Mouse (Mus musculus) retina, postnatal 1 day (tissue): ENCODE data around the gene Scd3.
"Not testable (repeated sequence)": the region's sequence is repeated elsewhere in the genome, so short reads cannot be mapped to it uniquely, and the experiment has no call there.

Experiments used
- DNase-seq: peaks from one replicate; pipeline ENCODE4 v3.0.0-alpha.2; 2012

Gene Scd3

DNA sequence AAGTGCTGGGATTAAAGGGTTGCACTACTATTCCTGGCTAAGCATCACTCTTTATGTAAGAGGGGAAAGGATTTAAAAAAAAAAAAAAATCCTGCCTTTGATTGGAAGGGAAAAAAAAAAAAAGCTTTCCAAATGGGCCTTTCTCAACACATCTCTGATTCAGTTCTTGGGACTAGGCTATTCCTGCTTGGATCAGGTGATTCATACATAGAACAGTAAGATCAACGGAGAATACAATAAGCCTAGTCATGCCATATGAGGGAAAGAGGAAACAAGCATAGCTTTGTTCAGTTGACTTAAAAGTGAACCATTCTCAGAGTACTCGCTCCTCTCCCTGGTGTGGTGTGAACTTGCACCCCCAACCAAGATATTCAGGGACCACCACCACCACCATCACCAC, 35.8 kb downstream of the Scd3 start:
- no peak for DNase-seq

DNA sequence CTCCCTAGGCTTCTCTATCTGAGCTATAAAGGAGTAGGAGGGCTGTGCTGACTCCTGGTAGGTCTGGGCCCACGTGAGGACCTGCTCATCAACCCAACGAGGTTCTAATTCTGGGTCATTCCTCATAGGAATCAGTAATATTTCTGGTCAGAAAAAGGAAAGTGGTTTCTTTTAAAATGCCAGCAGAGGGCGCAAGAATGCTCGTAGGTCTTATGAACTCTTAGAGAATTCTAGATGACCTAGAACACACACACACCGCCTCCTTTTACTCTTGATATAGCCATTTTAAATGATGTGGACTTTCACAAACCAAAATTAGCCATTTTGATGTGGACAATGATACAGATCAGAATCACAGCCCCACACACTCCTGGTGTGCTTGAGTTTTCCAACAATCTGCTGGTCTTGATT, 42.7 kb downstream of the Scd3 start:
- peak; percentile 85 for DNase-seq

DNA sequence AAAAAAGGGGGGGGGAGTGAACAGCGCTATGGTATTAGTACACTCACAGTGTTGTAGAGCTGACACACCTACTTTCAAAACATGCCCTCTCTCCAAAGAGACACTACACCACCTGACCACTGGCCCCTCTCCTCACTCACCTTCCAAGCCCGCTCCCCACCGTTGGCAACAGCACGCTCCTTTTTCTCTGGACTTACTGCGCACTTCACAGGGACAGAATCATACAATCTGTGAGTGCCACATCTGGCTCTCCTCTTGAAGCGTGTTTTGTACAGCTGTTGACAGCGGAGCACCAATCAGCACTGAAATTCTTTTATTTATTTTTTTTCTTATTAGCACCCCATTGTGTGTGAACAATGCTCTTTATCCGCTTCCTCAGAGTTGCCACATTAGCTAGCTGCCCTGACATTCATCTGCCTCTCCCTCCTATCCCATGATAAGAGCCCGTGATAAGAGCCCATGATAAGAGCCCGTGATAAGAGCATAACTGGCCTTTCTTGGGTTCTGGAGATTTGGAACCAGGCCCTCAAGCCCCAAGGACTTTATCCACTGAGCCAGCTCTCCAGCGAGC, 43.4 kb downstream of the Scd3 start:
- peak; percentile 12 for DNase-seq

DNA sequence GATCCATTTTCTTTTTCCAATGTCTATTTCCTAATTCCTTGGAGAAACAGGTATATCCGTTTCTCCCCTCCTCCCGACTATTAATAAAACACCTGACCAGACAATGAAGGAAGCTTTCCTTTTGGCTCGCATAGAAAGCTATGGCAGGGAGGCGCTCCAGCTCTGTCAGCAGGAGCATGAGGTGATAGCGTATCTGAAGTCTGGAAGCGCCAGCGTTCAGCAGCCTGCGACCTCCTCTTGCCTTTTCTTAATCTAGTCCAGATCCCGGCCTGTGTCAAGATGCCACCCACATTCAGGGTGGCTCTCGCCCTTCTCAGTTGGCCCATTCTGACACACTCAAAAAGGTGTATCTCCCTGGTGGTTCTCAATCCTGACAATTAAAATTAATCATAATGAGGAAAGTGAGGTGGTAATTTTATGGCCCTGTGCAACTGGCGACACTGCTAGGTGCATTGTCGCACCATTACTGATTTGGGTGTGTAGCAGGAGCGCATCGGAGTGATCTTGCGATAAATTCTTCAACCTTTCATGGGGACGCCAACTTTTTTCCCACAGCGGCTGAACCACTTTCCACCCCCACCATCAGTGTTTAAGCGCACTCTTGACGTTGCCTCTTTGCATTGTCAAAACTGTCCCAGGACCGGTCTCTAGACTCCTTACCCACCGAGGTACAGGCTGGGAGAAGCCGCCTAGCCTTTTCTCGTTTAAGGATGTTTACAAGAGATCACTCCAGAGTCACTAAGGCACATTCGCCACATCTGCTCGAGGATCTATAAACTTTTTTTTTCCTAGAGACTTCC, 44.4 kb downstream of the Scd3 start:
- peak; percentile 45 for DNase-seq

GRCm38 (mm10) chr19:44248081-44248853, 45.2 kb downstream of the Scd3 start:
- peak; percentile 99 for DNase-seq

- DNase-seq: no peak
These were observed 45.8 kb downstream of the Scd3 start for GRCm38 (mm10) chr19:44248854-44249351.

DNA sequence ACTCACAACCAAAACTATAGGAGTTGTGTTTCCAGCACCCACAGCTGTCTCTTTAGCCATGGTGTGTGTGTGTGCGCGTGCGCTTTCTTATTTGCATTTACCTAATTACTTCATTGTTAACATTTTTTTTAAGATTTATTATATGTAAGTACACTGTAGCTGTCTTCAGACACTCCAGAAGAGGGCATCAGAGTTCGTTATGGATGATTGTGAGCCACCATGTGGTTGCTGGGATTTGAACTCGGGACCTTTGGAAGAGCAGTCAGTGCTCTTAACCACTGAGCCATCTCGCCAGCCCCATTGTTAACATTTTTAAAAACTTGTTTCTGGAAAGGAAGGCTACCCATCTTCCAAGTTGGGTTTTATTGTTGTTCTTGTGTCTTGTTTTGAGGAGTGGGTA, 48.1 kb downstream of the Scd3 start:
- not testable (repeated sequence) for DNase-seq

DNA sequence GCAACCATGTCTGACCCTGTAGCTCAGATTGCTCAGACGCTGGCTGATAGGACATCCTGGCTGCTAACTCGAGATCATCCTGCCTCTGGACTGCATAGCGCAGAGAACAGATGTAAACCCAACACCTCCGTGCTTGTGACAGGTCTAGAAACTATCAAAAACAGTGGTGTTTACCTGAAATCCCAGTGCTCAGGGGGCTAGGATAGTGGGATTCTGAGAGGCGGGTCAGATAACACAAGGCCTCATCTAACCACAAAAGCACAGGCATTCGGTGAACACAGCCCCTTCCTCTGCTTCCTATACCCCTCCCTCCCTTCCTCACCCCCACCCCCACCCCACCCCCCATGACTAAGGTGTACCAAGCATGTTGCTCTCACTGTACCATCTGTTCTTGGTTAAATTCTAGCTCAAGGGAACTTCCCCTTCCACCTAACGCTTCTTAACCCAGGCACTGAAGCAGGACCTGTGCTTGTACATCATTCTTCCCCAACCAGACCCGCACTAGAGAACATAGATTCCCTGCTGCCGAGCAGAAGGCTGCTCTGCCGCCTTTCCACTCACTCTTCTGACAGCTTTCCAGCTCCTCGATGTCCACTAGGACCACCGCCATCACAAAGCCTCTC, 49.0 kb downstream of the Scd3 start:
- no peak for DNase-seq

GRCm38 (mm10) chr19:44254106-44254505, 51.0 kb downstream of the Scd3 start:
- DNase-seq: not testable (repeated sequence)

DNA sequence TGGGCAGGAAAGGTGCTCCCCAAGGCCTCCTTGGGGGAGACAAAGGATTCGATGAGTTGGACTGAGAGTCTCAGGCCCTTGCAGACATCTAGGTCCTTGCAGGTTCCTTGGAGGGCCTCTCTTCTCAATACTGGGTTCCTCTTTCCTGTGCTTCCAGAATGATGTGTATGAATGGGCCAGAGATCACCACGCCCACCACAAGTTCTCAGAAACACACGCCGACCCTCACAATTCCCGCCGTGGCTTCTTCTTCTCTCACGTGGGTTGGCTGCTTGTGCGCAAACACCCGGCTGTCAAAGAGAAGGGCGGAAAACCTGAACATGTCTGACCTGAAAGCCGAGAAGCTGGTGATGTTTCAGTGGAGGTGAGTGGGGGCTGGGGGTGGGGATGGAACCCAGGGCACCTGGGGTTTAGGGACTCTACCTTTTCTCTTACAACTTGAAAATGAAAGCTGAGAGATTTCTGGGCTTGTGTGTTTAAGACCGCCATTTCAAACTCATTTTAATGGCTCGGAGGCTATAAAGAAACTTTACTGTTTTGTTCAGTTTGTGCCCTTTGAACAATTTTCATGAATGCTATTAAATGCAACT, 54.4 kb downstream of the Scd3 start:
- DNase-seq: no peak

DNA sequence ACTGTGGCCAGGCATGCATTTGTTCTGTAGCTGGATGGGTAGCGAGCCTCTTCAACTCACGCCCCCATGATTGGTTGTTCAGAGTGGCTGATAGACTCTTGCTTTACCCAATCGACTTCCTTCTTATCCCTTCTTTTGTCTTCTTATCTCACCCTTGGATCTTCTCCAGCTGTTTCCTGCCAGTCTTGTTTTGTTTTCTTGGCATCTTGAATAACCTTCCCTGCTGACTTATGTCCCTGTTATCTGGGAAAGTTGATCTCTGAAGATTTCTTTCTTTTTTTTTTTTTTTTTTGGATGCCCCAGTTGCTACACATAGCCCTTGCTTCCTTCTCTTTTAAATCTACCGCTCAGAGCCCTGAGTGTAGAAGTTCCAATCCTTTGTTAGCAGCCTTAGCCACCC, 56.4 kb downstream of the Scd3 start:
- no peak for DNase-seq

DNA sequence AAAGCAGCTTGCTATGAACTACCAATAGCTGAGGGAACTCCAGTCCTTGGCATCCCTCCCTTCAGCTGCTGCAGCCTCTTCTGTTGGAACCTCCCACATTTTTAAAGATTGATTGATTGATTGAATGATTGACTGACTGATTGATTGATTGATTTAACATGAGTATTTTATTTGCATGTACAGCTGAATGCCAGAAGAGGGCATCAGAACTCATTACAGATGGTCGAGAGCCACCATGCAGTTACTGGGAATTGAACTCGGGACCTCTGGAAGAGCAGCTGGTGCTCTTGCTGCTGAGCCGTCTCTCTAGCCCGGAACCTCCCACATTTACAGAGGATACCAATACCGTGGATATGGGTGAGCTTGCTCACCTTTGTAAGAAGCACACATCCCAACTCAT, 57.4 kb downstream of the Scd3 start:
- DNase-seq: no peak

- no peak for DNase-seq
These were observed 58.7 kb downstream of the Scd3 start for GRCm38 (mm10) chr19:44261774-44262173.

DNA sequence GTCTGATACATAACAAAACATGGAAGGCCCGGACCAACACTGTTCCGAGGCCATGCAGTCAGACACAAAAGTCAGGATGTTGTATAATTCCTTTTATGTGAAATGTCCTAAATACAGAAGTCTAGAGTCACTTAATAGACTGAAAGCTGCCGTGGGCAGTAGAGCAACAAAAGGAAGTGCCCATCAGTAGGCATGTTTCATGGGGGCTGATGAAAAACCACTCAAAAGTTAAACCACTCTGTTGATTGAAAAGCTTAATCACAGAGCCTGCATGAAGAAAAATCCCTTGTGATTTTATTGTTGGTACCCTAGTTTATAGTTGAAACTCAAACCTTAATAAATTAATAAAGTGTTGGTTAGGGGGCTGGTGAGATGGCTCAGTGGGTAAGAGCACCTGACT, 60.5 kb downstream of the Scd3 start:
- DNase-seq: no peak

DNA sequence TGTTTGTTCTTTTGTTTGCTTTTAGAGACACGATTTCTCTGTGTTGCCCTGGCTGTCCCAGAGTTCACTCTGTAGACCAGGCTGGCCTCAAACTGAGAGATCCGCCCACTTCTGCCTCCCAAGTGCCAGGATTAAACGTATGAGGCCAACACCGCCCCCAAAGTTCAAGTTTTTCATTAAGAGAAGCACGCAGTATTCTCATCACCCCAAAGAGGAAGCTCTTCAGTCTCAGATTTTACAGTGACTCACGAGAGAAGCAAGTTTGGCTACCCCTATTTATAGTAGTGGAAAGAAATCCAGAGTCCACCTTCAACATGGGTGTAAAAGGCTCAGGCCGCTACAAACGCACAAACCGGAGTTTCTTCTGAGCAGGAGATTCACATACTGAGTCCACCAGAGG, 61.2 kb downstream of the Scd3 start:
- no peak for DNase-seq

DNA sequence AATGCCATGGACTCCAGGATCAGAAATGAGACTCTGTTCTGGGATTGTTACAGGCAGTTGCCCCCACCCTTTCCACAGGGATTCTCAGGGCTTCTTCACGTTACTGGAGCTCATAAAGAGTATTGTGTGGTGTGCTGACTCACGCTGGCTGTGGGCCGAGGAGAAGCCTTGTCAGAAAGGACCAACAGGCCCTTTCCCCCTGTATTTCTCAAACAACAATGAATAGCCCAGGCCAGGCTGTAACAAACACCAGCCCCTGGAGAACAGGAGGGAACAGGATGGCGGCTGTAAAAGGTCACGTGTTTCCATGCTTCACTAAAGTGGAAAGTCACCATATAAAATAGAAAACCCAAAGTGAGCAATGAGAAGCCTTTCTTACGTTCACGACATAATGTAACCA, 62.2 kb downstream of the Scd3 start:
- DNase-seq: no peak

- peak; percentile 21 for DNase-seq
These were observed 62.9 kb downstream of the Scd3 start for GRCm38 (mm10) chr19:44265911-44266337.

- no peak for DNase-seq
These were observed 63.4 kb downstream of the Scd3 start for GRCm38 (mm10) chr19:44266458-44266823.

DNA sequence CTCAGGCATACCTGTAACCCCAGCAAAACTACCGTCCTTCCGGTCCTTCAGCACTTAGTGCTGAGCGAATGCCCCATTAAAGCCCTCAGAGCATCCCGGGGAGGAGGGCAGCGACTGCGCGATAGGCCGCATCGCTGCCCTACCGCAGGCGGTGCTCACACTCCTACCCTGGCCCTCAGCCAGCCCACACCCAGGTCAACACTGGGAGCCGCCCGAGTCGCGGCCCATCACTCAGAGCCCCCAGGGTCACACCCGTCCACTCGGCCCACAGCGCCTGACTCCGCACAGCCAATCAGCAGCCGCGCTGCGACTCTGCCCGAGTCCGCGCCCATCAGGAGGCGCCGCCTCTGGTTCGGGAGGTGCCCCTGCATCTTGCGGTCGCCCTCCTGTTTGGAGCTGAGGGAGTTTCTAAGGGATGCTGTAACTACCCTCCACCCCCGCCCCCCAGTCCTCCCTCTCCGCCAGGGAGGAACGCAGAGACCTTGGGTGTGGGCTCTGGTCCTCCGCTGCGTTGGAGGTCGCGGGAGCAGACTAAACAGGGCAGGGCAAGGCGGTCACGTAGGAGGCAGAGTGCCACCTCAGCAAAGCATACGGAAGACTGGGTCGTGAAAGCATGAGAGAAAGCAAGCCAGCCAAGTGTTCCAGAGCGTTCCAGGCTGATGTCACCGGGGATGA, 63.9 kb downstream of the Scd3 start:
- peak; percentile 96 for DNase-seq

DNA sequence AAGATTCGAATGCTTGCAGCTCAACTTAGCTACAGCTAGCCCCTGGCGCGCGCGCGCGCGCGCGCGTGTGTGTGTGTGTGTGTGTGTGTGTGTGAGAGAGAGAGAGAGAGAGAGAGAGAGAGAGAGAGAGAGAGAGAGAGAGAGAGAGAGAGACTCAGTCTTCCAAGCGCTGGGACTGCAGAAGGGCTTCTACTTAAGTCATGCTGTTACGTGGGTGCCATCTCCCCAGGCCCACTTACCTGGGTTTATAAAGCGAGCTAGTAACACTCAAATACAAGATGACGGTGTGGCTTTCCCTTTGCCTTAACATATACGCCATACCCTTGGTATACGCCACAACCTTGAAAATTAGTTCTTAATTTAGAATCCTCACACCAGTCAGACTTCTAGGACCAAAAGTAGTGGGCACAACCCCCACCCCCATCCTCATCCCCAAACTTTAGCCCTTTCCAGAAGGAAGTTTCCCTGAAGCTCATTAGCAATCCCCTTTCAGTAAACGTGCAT, 64.5 kb downstream of the Scd3 start:
- DNase-seq: no peak

GRCm38 (mm10) chr19:44273711-44274110, 70.6 kb downstream of the Scd3 start:
- no peak for DNase-seq

- DNase-seq: no peak
These were observed 71.4 kb downstream of the Scd3 start for GRCm38 (mm10) chr19:44274452-44274851.
